Comparison of ENCODE assay signal across 10 mouse cellular contexts in the genomic region with DNA sequence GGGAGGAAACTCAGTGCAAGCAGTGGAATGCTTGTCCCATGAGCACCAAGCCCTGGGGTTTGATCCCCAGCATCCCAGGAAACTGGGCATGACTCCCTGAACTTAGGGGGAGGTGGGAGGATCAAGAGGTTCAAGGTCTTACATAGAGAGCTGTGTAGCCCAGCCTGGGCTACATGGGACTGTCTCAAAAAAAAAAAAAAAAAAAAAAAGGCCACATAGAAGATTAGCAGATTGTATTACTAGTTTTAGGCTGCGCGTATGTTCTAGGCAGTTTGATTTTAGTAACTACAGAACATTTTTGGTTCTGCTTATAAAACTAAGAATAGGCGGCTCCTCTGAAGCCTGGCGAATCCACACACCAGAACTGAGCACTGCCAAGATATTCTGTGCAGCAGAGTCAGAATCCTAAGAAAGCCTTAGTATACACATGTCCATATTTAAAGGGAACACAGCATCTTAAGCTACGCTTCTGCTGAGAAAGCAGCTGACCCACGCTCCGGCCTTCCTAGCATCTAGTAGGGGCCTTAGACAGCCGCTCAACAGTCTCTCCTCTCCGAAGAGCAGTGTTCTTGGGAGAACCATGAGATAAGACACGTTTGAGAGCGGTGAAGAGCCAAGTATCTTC. TPM values are rescaled to one million over a fixed set of nuclear protein-coding genes. Genes with fewer than 3 reads are reported as not detected.
DNase-seq lines count a peak whose midpoint lies in the region; ATAC-seq and TF ChIP-seq lines count a peak whose summit lies in the region.
"Had no signal": no experiment of that assay in that cellular context is flagged by ENCODE, and none has a peak within 500 bp of the region (broad histone marks: within the 10 kb centered on the region; RNA-seq: fewer than 3 reads in every experiment).

No protein-coding gene starts in this region.

- no peak for DNase-seq in hindbrain, embryonic 11.5 days (ENCODE audit: low spot score)
- DNase-seq in ES-E14 (ENCODE audit: low read depth, low spot score), result no peak
- no peak for DNase-seq in liver, postnatal 0 days
- DNase-seq in cerebellum, postnatal 25 days, result no peak
- no peak for DNase-seq in urinary bladder, postnatal 4 days (ENCODE audit: low spot score in 2 of 2)
- no peak for DNase-seq in gastrocnemius, adult 8-10 months (ENCODE audit: low spot score in 2 of 2)

- H3K36me3 ChIP-seq in hindbrain, embryonic 13.5 days, result no peaks in the 10 kb centered on the region
- no peaks in the 10 kb centered on the region for H3K36me3 ChIP-seq in hindbrain, embryonic 11.5 days (ENCODE audit: control insufficient read depth, insufficient read depth, low read length)
- no peaks in the 10 kb centered on the region for H3K36me3 ChIP-seq in ES-E14 (ENCODE audit: control insufficient read depth, insufficient read depth, low read length, poor library complexity, severe bottlenecking)
- H3K36me3 ChIP-seq in embryonic facial prominence, embryonic 13.5 days, result no peaks in the 10 kb centered on the region
- no peaks in the 10 kb centered on the region for H3K36me3 ChIP-seq in liver, postnatal 0 days (replicated peaks; ENCODE audit: insufficient read depth, low read length)
- H3K36me3 ChIP-seq: forebrain, embryonic 12.5 days; midbrain, embryonic 13.5 days had no signal

- no peak for TF ChIP-seq CTCF in liver, postnatal 0 days (IDR thresholded peaks at IDR 0.05; ENCODE audit: low read depth)

- 86% methylated on average over 11 of the region's 11 CpGs for WGBS in hindbrain, embryonic 13.5 days
- 80% methylated on average over 11 of the region's 11 CpGs for WGBS in hindbrain, embryonic 11.5 days
- WGBS in embryonic facial prominence, embryonic 13.5 days, result 74% methylated on average over 11 of the region's 11 CpGs
- 56% methylated on average over 11 of the region's 11 CpGs for WGBS in liver, postnatal 0 days (ENCODE audit: insufficient replicate concordance)

- H3K9ac ChIP-seq in hindbrain, embryonic 13.5 days, result no peak overlapping the region
- H3K9ac ChIP-seq in hindbrain, embryonic 11.5 days (ENCODE audit: low read depth, low read length), result no peak overlapping the region
- H3K9ac ChIP-seq in ES-E14 (ENCODE audit: insufficient read depth, low read depth, low read length, poor library complexity, severe bottlenecking), result peak overlapping the region; percentile 28; the same call in 1 of the 2 replicates
- H3K9ac ChIP-seq in embryonic facial prominence, embryonic 13.5 days, result 0 out of 2 replicates have a peak overlapping the region, but pooled peaks have one; percentile 27
- H3K9ac ChIP-seq in liver, postnatal 0 days (replicated peaks), result 0 out of 2 replicates have a peak overlapping the region, but pooled peaks have one; percentile 39
- H3K9ac ChIP-seq: forebrain, embryonic 12.5 days; midbrain, embryonic 13.5 days had no signal

- peaks cover 42% of the 10 kb centered on the region for H3K4me1 ChIP-seq in hindbrain, embryonic 13.5 days (replicated peaks)
- 0 out of 2 replicates have a peak, but pooled peaks cover 2% of the 10 kb centered on the region for H3K4me1 ChIP-seq in hindbrain, embryonic 11.5 days (replicated peaks; ENCODE audit: control insufficient read depth, insufficient read depth, low read length)
- H3K4me1 ChIP-seq in ES-E14 (ENCODE audit: control insufficient read depth in 2 of 2, insufficient read depth in 2 of 2, low read length in 2 of 2, poor library complexity in 1 of 2), result peaks cover 0 to 20% of the 10 kb centered on the region in 2 experiments; a peak in 3 of 4 replicates
- peaks cover 68% of the 10 kb centered on the region for H3K4me1 ChIP-seq in embryonic facial prominence, embryonic 13.5 days
- H3K4me1 ChIP-seq in liver, postnatal 0 days (ENCODE audit: insufficient read depth), result peaks cover 60% of the 10 kb centered on the region

- no peak overlapping the region for H3K27ac ChIP-seq in hindbrain, embryonic 13.5 days
- no peak overlapping the region for H3K27ac ChIP-seq in hindbrain, embryonic 11.5 days (ENCODE audit: low read depth, low read length)
- no peak overlapping the region for H3K27ac ChIP-seq in ES-E14 (ENCODE audit: insufficient read depth, low read depth, low read length, poor library complexity, severe bottlenecking)
- 0 out of 2 replicates have a peak overlapping the region, but pooled peaks have one; percentile 71 for H3K27ac ChIP-seq in embryonic facial prominence, embryonic 13.5 days
- H3K27ac ChIP-seq in liver, postnatal 0 days (ENCODE audit: low read depth), result no peak overlapping the region
- H3K27ac ChIP-seq: forebrain, embryonic 12.5 days; midbrain, embryonic 13.5 days had no signal

- peaks cover 27% of the 10 kb centered on the region for H3K27me3 ChIP-seq in hindbrain, embryonic 13.5 days
- no peaks in the 10 kb centered on the region for H3K27me3 ChIP-seq in hindbrain, embryonic 11.5 days (ENCODE audit: control insufficient read depth, insufficient read depth, low read length)
- H3K27me3 ChIP-seq in embryonic facial prominence, embryonic 13.5 days, result no peaks in the 10 kb centered on the region
- no peaks in the 10 kb centered on the region for H3K27me3 ChIP-seq in liver, postnatal 0 days (ENCODE audit: insufficient read depth, low read length)

- peak overlapping the region; percentile 20; the same call in 1 of the 2 replicates for H3K4me2 ChIP-seq in hindbrain, embryonic 13.5 days
- H3K4me2 ChIP-seq in hindbrain, embryonic 11.5 days (replicated peaks; ENCODE audit: low read depth, low read length), result no peak overlapping the region
- peak overlapping the region; percentile 75 for H3K4me2 ChIP-seq in embryonic facial prominence, embryonic 13.5 days
- H3K4me2 ChIP-seq in liver, postnatal 0 days (ENCODE audit: low read depth, low read length), result peak overlapping the region; percentile 91
- H3K4me2 ChIP-seq: forebrain, embryonic 12.5 days; midbrain, embryonic 13.5 days had no signal

- no peak for TF ChIP-seq EP300 in liver, postnatal 0 days (IDR thresholded peaks at IDR 0.05; ENCODE audit: low read depth)

- H3K9me3 ChIP-seq in hindbrain, embryonic 13.5 days, result no peaks in the 10 kb centered on the region
- no peaks in the 10 kb centered on the region for H3K9me3 ChIP-seq in hindbrain, embryonic 11.5 days (ENCODE audit: control insufficient read depth, low read length)
- H3K9me3 ChIP-seq in ES-E14 (ENCODE audit: control insufficient read depth, insufficient read depth, low read depth, low read length), result no peaks in the 10 kb centered on the region
- no peaks in the 10 kb centered on the region for H3K9me3 ChIP-seq in embryonic facial prominence, embryonic 13.5 days
- H3K9me3 ChIP-seq in liver, postnatal 0 days (ENCODE audit: low read length), result no peaks in the 10 kb centered on the region
- H3K9me3 ChIP-seq: forebrain, embryonic 12.5 days; midbrain, embryonic 13.5 days had no signal

- no peak for ATAC-seq in hindbrain, embryonic 13.5 days (ENCODE audit: low FRiP score)
- ATAC-seq in hindbrain, embryonic 11.5 days (ENCODE audit: low FRiP score), result no peak
- no peak for ATAC-seq in embryonic facial prominence, embryonic 13.5 days (ENCODE audit: insufficient number of reproducible peaks, insufficient read depth, low FRiP score, low TSS enrichment, low read depth)
- no peak for ATAC-seq in liver, postnatal 0 days
- ATAC-seq: midbrain, embryonic 13.5 days had no signal

- no peak overlapping the region for H3K4me3 ChIP-seq in hindbrain, embryonic 13.5 days
- H3K4me3 ChIP-seq in hindbrain, embryonic 11.5 days (ENCODE audit: low read depth, low read length), result no peak overlapping the region
- H3K4me3 ChIP-seq in ES-E14 (ENCODE audit: insufficient read depth in 1 of 2, low read depth in 1 of 2, low read length in 2 of 2, poor library complexity in 1 of 2, severe bottlenecking in 1 of 2), result no peak overlapping the region
- H3K4me3 ChIP-seq in embryonic facial prominence, embryonic 13.5 days, result 0 out of 2 replicates have a peak overlapping the region, but pooled peaks have one; percentile 92
- H3K4me3 ChIP-seq in liver, postnatal 0 days (ENCODE audit: low read depth, low read length), result 0 out of 2 replicates have a peak overlapping the region, but pooled peaks have one; percentile 84
- H3K4me3 ChIP-seq: forebrain, embryonic 12.5 days; midbrain, embryonic 13.5 days had no signal

- in situ Hi-C loops in ES-E14 (cut with MboI; ENCODE audit: low sequenced_read_pairs in 2 of 2, unreplicated experiment in 2 of 2), result no loop called here

TF ChIP-seq in ES-E14, 5 proteins besides CTCF, POLR2A, EP300 and RAD21:
- TF ChIP-seq ZC3H11A (IDR thresholded peaks at IDR 0.05; ENCODE audit: borderline replicate concordance, low read depth, low read length), result no peak
- TF ChIP-seq MAFK (IDR thresholded peaks at IDR 0.05; ENCODE audit: insufficient read depth, low read depth, low read length), result no peak
- no peak for TF ChIP-seq ZNF384 (IDR thresholded peaks at IDR 0.05; ENCODE audit: low read depth, low read length)
- TF ChIP-seq HCFC1 (IDR thresholded peaks at IDR 0.05; ENCODE audit: borderline replicate concordance, insufficient read depth, low read length), result no peak
- TF ChIP-seq CHD2 (IDR thresholded peaks at IDR 0.05; ENCODE audit: low read depth, low read length), result no peak

RNA-seq across cellular contexts. Expression of gene Rassf3, which starts 3.4 kb away (rescaled TPM):
- 5.2 and 5.3 TPM in 2 replicates for polyA plus RNA-seq in hindbrain, embryonic 13.5 days (2015; fragmentation: Nextera tagmentation; extraction: Ambion mirVana)
- polyA plus RNA-seq in hindbrain, embryonic 11.5 days (2014; fragmentation: Nextera tagmentation; extraction: Ambion mirVana), result 7.0 and 8.1 TPM in 2 replicates
- 11.9 and 13.1 TPM in 2 replicates for total RNA-seq in ES-E14 (2012; rRNA removed)
- 17.7 and 20.8 TPM in 2 replicates for polyA plus RNA-seq in embryonic facial prominence, embryonic 13.5 days (2015; fragmentation: Nextera tagmentation; extraction: Ambion mirVana)
- 16.4 and 16.6 TPM in 2 replicates for polyA plus RNA-seq in liver, postnatal 0 days (2015; fragmentation: Nextera tagmentation; extraction: Ambion mirVana)
- total RNA-seq in gastrocnemius, adult 8-10 months (2022), result 10 to 100 TPM; 23.3 to 43.2 (median 31.1) TPM

Comparison
In these comparisons a context has a peak if more than half of its experiments do, and no peak if none do; other contexts are left out.
1. H3K4me3 ChIP-seq: peak in embryonic facial prominence, embryonic 13.5 days (single experiment) and liver, postnatal 0 days (single experiment); none in hindbrain, embryonic 13.5 days (single experiment), hindbrain, embryonic 11.5 days (single experiment) and ES-E14 (0 of 2).
2. H3K9ac ChIP-seq: peak in ES-E14 (single experiment), embryonic facial prominence, embryonic 13.5 days (single experiment) and liver, postnatal 0 days (single experiment); none in hindbrain, embryonic 13.5 days (single experiment) and hindbrain, embryonic 11.5 days (single experiment).